Mouse (Mus musculus): ENCODE data around the gene Cyth1. TPM values are rescaled to one million over a fixed set of nuclear protein-coding genes. Genes with fewer than 3 reads are reported as not detected.

Cyth1 gene
- total RNA-seq (2021) = 10 to 100 TPM; 38.4 to 40.3 TPM
- long read RNA-seq, experiment 1, partial matches to known transcripts = 2 of 21 reads
- long read RNA-seq, experiment 1, other reads (novel, unspliced or antisense) = 18 of 21 reads
- long read RNA-seq, experiment 2, partial matches to known transcripts = 4 of 25 reads
- long read RNA-seq, experiment 2, other reads (novel, unspliced or antisense) = 21 of 25 reads

GRCm38 (mm10) chr11:118248150-118249011 lies at the start of gene Cyth1:
Gene Cyth1 (minus strand): TSS chr11:118248592.
- peak; percentile 100 for DNase-seq (ENCODE audit: low spot score)

DNA sequence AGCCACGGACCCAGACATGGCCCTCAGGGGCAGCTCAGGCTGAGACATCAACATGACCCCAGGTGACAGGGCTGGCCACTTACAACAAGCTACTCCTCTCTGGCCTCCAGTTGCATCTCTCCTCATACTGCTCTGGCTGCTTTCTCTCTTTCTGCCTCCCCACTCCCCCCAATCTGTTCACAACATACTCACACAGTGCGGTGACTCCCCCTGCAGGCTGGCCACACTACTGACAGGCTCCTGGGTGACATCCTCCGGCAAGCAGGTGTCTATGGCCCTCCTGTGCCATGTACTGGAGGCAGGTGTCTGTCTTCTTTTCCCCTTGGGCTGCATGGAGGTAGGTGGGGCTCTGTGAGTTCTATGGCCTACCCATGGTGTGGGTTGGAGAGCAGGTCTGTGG lies 49.6 kb upstream of the Cyth1 start:
- no peak for DNase-seq (ENCODE audit: low spot score)

DNA sequence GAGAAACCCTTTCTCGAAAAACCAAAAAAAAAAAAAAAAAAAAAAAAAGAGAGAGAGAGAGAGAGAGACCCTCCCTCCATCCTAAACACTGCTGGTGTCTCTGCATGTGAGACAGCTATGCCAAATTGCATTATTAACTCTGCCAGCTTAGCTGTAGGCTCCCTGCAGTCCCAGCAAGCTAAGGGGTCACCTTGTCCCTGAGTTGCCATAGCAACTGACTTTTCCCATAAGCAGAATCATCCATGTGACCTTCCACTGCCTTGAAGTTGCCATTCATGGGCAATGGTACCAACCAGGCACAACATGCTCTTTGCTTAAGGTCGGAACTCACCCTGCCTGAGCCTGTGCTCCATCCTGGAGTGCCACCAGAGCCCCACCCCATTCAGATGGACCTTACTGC lies 46.6 kb upstream of the Cyth1 start:
- no peak for DNase-seq (ENCODE audit: low spot score)

- DNase-seq (ENCODE audit: low spot score) = no peak
These were observed 44.3 kb upstream of the Cyth1 start for GRCm38 (mm10) chr11:118292671-118293070.

- peak; percentile 100 for DNase-seq (ENCODE audit: low spot score)
These were observed 41.9 kb upstream of the Cyth1 start, which contains the start of gene Usp36 for GRCm38 (mm10) chr11:118289999-118290889. Gene Usp36 (minus strand): TSS chr11:118290244.

DNA sequence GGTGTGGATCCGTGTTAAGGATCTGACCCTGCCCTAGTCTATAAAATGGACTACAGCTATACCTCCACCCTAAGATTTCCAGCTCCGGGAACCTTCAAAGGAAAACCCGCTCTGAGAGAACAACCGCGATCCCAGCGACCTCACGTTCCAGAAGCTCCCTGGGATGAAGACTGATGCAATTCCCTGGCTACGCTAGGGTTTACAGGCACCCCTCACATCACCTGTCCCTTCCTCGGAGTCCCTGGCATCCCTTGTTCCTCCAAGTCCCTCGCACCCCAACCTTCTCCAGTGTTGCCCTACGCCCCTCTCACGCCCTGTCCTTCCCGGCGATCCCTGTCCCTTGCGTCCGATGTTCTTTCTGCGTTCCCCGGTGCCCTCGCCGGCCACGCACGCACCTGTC lies 41.2 kb upstream of the Cyth1 start:
- no peak for DNase-seq (ENCODE audit: low spot score)

DNA sequence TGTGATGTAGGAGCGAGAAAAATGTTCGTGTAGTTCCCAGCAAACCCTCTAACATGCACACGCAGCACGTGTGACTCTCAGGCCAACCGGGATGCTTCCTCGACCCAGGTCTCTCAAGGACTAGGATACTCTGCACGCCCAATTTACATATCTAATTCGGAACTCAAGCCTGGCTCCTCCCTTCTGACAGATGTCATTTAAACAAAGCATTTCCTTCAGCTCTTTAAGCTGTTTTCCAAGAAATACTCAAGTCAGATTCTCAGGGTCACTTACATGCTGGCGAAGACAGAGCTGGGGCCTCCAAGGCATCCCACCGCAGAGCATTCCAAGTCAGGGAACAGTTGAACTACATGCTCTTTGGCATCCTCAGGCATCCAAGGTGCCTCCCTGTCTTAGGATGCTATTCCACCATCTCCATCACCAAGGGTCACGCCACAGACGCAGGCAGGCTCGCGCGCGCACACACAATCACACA lies 40.7 kb upstream of the Cyth1 start:
- peak; percentile 18 for DNase-seq (ENCODE audit: low spot score)

GRCm38 (mm10) chr11:118287573-118287972 lies 39.2 kb upstream of the Cyth1 start:
- no peak for DNase-seq (ENCODE audit: low spot score)

GRCm38 (mm10) chr11:118286434-118286833 lies 38.0 kb upstream of the Cyth1 start:
- DNase-seq (ENCODE audit: low spot score) = no peak

DNA sequence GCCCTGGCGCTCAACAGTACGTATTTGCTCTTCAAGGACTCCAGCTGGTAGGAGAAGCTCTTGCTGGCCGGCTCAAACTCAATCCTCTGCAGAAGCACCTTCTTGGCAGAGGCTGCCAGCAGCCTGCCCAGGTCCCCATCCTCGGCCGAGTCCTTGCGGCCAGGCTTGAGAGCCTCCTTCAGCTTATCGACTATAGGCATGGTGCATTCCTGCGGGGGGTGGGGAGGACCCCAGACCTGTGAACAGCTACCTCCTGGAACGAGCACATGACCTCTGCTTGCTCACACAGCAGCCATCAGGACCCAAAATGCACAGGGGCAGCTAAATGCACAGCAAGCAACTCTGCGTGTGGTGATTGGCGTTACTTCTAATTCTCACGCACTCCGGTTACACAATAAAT lies 37.4 kb upstream of the Cyth1 start:
- DNase-seq (ENCODE audit: low spot score) = no peak

DNA sequence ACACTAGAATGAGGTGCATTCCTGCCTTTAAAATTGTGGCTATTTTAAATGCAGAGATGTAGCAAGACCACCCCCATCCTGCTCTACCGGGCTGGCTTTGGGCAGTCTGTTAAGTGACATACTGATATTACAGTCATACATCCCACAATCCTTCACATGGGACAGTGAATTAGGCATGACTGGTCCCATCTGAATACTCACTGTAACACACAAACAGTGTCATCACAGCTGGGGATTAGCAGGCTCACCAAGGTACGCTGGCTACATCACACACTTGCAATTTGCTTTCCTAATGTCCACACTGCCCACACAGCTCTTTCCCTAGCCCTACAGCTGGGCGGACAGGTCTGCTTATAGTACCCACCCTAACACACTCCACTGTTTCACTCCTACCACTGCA lies 31.8 kb upstream of the Cyth1 start:
- no peak for DNase-seq (ENCODE audit: low spot score)

DNA sequence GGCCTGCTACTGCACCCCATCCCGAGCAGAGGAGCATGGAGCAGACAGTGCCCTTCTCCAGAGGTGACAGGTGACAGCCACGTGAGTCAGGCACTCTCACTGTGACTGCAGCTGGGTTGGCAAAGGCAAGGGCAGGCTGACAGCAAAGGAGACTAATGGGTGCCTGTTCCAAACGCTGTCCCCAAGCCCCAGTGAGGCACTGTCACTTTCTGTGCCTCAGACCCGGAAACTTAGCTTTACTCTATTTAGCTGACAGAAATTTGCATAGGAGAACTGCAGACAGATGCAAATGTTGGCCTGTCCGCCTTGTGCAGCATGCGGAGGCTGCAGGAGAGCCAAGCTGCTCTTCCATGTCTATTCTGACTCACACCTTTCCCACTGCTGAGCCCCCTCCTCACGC lies 27.9 kb upstream of the Cyth1 start:
- DNase-seq (ENCODE audit: low spot score) = peak; percentile 25

- DNase-seq (ENCODE audit: low spot score) = no peak
These were observed 26.7 kb upstream of the Cyth1 start for GRCm38 (mm10) chr11:118275092-118275491.

DNA sequence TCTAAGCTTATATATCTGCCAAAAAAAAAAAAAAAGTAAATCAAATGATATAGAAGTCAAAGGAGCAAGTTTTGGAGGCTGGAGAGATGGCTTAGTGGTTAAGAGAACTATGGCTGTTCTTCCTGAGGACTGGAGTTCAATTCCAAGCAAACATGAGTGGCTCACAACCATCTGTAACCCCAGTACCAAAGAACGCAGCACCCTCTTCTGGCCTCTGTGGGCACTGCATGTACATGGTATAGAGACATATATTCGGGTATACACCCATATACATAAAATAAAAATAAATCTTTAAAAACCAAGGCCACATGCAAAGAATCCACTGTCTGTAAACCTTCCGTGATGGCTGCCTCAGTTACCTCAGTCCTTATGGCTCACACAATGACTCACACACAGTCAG lies 21.4 kb upstream of the Cyth1 start:
- DNase-seq (ENCODE audit: low spot score) = no peak

DNA sequence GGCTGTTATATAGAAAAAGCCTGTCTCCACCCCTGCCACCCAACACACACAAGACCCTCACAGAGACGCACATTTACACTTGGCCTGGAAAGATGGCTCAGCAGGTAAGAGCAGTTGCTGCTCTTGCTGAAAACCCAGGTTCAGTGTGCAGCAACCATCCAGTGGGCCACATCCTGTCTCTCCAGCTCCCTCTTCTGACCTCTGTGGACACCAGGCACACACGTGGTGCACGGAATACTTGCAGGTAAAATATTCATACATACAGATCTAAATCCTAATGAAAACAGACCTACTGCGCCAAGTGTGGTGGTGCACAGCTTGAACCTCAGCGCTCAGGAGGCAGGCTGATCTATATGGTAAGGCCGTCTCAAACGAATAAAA lies 18.3 kb upstream of the Cyth1 start:
- DNase-seq (ENCODE audit: low spot score) = no peak

DNA sequence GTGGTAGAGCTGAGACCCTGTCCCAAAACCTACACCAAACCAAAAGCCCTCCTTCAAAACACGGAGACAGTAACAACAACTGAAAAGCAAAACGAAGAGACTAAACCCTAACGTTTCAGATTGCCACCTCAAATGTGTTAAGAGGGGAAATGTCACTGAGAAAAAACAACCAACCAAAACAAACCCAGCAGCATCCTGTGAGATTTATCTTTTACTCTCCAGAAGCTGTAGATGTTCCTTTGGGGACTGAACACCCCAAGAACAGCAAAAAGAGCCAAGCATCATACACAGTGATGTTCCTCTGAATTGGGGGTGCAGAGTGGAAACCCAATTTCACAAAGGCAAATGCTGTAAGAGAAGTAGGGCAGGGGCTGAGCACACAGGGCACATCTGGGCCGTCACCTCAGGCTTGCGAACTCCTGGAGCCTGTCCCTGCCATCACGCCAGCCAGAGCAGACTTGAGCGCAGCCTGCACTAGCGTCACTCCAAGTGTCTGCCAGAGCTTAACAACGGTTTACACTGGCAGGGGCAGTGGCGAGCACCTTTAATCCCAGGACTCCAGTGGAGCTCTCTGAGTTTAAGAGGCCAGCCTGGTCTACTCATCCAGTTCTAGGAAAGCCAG lies 17.8 kb upstream of the Cyth1 start:
- peak; percentile 39 for DNase-seq (ENCODE audit: low spot score)

DNA sequence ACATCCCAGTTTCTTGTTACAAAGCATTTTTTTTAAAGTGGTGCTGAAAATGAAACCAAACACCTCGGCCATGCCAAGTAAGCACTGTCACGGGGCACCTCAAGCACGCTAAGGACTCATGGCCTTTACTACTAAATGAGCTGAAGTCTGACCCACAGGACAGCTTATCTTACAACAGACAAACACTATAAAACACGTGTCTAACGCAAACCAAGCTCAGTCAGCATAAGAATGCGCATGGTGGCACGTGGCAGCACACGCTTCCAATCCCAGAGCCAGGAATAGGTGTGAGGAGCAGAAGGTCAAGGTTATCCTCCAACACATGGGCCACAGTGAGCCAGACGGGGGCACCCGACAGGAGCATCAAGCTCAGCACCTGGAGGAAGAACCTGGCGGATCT lies 17.2 kb upstream of the Cyth1 start:
- peak; percentile 32 for DNase-seq (ENCODE audit: low spot score)

- no peak for DNase-seq (ENCODE audit: low spot score)
These were observed 14.8 kb upstream of the Cyth1 start for GRCm38 (mm10) chr11:118263146-118263545.

GRCm38 (mm10) chr11:118260081-118260480 lies 11.7 kb upstream of the Cyth1 start:
- DNase-seq (ENCODE audit: low spot score) = no peak

- no peak for DNase-seq (ENCODE audit: low spot score)
These were observed 11.2 kb upstream of the Cyth1 start for GRCm38 (mm10) chr11:118259580-118259979.

- DNase-seq (ENCODE audit: low spot score) = no peak
These were observed 8.0 kb upstream of the Cyth1 start for GRCm38 (mm10) chr11:118256371-118256770.
